Mouse (Mus musculus) heart, embryonic 12.5 days (tissue): ENCODE results near the gene Fam3c. TPM values are rescaled to one million over a fixed set of nuclear protein-coding genes. Genes with fewer than 3 reads are reported as not detected.

Experiments used
- ATAC-seq: fragments of 200-750 bp; cut with Nextera tagmentation; 2 replicates; pipeline ENCODE4 v1.8.0; 2017; ENCODE audit warnings: moderate TSS enrichment, moderate library complexity; ENCODE audit not compliant: insufficient number of reproducible peaks, low FRiP score
- H3K27ac ChIP-seq: fragments of 300-500 bp; sonication (generic); 2 replicates; pipeline ENCODE4 v1.5.1; 2016; ENCODE audit warnings: mild to moderate bottlenecking, moderate library complexity; ENCODE audit not compliant: poor library complexity, severe bottlenecking
- H3K27me3 ChIP-seq: fragments of 300-500 bp; sonication (generic); replicated peaks from 2 replicates; pipeline ENCODE4 v1.6.1; 2016; ENCODE audit warnings: mild to moderate bottlenecking, moderate library complexity
- H3K36me3 ChIP-seq: fragments of 300-500 bp; sonication (generic); 2 replicates; pipeline ENCODE4 v1.6.1; 2016; ENCODE audit warnings: mild to moderate bottlenecking, moderate library complexity
- H3K4me1 ChIP-seq: fragments of 300-500 bp; sonication (generic); replicated peaks from 2 replicates; pipeline ENCODE4 v1.6.1; 2016; ENCODE audit warnings: mild to moderate bottlenecking
- H3K4me2 ChIP-seq: fragments of 300-500 bp; sonication (generic); 2 replicates; pipeline ENCODE4 v1.6.1; 2016; ENCODE audit warnings: mild to moderate bottlenecking, moderate library complexity
- H3K4me3 ChIP-seq: fragments of 300-500 bp; sonication (generic); 2 replicates; pipeline ENCODE4 v1.5.1; 2016; ENCODE audit warnings: mild to moderate bottlenecking
- H3K9ac ChIP-seq: fragments of 300-500 bp; sonication (generic); 2 replicates; pipeline ENCODE4 v1.6.1; 2016; ENCODE audit warnings: mild to moderate bottlenecking, moderate library complexity
- H3K9me3 ChIP-seq: fragments of 300-500 bp; sonication (generic); replicated peaks from 2 replicates; pipeline ENCODE4 v1.6.1; 2016; ENCODE audit warnings: mild to moderate bottlenecking, moderate library complexity
- WGBS: fragments of 180-500 bp; shearing (Covaris S2); methylation state at CpG from one replicate; pipeline ENCODE4 v1.1.7; 2016; 5-methylcytosine and 5-hydroxymethylcytosine counted together
- polyA plus RNA-seq: library from polyadenylated mRNA; unstranded; fragments of >200 nt; fragmentation: Nextera tagmentation; extraction: Ambion mirVana; gene quantifications from 2 replicates; pipeline ENCODE4 v1.2.1, GENCODE M21; 2016

Gene Fam3c
- polyA plus RNA-seq, 1 experiment from 2014 or later: 56.2 TPM

GRCm38 (mm10) chr6:22351551-22351950 lies 4.5 kb downstream of the Fam3c start:
- H3K9ac ChIP-seq: no peak overlapping the region
- no peak overlapping the region for H3K27ac ChIP-seq
- H3K4me1 ChIP-seq: peaks cover 42% of the 10 kb centered on the region
- no peaks in the 10 kb centered on the region for H3K36me3 ChIP-seq
- no peaks in the 10 kb centered on the region for H3K9me3 ChIP-seq
- no peak overlapping the region for H3K4me2 ChIP-seq
- no peaks in the 10 kb centered on the region for H3K27me3 ChIP-seq
- ATAC-seq: no peak
- no peak overlapping the region for H3K4me3 ChIP-seq
- WGBS: 69% methylated on average over 9 of the region's 9 CpGs

GRCm38 (mm10) chr6:22350239-22350571 lies 5.8 kb downstream of the Fam3c start:
- Histone ChIP-seq H3K36me3 (no peaks in the 10 kb centered on the region), H3K9ac (no peak overlapping the region), H3K9me3 (no peaks in the 10 kb centered on the region), H3K4me1 (peaks cover 45% of the 10 kb centered on the region), H3K27ac (no peak overlapping the region), H3K4me3 (no peak overlapping the region), H3K4me2 (no peak overlapping the region), H3K27me3 (no peaks in the 10 kb centered on the region)
- ATAC-seq: no peak
- WGBS: 35% methylated on average over 4 of the region's 4 CpGs

- Histone ChIP-seq H3K9me3 (no peaks in the 10 kb centered on the region), H3K27me3 (no peaks in the 10 kb centered on the region), H3K27ac (0 out of 2 replicates have a peak overlapping the region, but pooled peaks have one; percentile 6), H3K4me3 (no peak overlapping the region), H3K4me1 (peaks cover 46% of the 10 kb centered on the region), H3K36me3 (no peaks in the 10 kb centered on the region), H3K4me2 (no peak overlapping the region), H3K9ac (no peak overlapping the region)
- no peak for ATAC-seq
- WGBS: 68% methylated on average over 11 of the region's 11 CpGs
Measured at GRCm38 (mm10) chr6:22349531-22350238, 6.4 kb downstream of the Fam3c start.

- Histone ChIP-seq H3K27me3 (no peaks in the 10 kb centered on the region), H3K4me2 (no peak overlapping the region), H3K9ac (no peak overlapping the region), H3K9me3 (no peaks in the 10 kb centered on the region), H3K4me3 (no peak overlapping the region), H3K36me3 (no peaks in the 10 kb centered on the region), H3K27ac (no peak overlapping the region), H3K4me1 (peaks cover 47% of the 10 kb centered on the region)
- 95% methylated on average over 3 of the region's 3 CpGs for WGBS
- ATAC-seq: no peak
Measured at GRCm38 (mm10) chr6:22348975-22349374, 7.1 kb downstream of the Fam3c start.

GRCm38 (mm10) chr6:22348130-22348529 lies 7.9 kb downstream of the Fam3c start:
- no peaks in the 10 kb centered on the region for H3K36me3 ChIP-seq
- H3K27me3 ChIP-seq: no peaks in the 10 kb centered on the region
- H3K9me3 ChIP-seq: no peaks in the 10 kb centered on the region
- H3K9ac ChIP-seq: no peak overlapping the region
- H3K4me1 ChIP-seq: peaks cover 50% of the 10 kb centered on the region
- H3K4me2 ChIP-seq: no peak overlapping the region
- H3K4me3 ChIP-seq: no peak overlapping the region
- H3K27ac ChIP-seq: peak overlapping the region; percentile 8; the same call in 1 of the 2 replicates
- no peak for ATAC-seq
- WGBS: 72% methylated on average over 4 of the region's 4 CpGs

- ATAC-seq: no peak
- 61% methylated on average over 8 of the region's 8 CpGs for WGBS
Measured at GRCm38 (mm10) chr6:22347132-22347902, 8.7 kb downstream of the Fam3c start.

GRCm38 (mm10) chr6:22344443-22344842 lies 11.6 kb downstream of the Fam3c start:
- H3K4me2 ChIP-seq: peak overlapping the region; percentile 9; the same call in 1 of the 2 replicates

More at GRCm38 (mm10) chr6:22347132-22347902, 8.7 kb downstream of the Fam3c start:
- peak overlapping the region; percentile 17; the same call in 1 of the 2 replicates for H3K9ac ChIP-seq
- no peak overlapping the region for H3K4me3 ChIP-seq
- H3K36me3 ChIP-seq: no peaks in the 10 kb centered on the region
- no peaks in the 10 kb centered on the region for H3K9me3 ChIP-seq
- H3K27me3 ChIP-seq: no peaks in the 10 kb centered on the region
- no peak overlapping the region; the same call in 1 of the 2 replicates for H3K27ac ChIP-seq
- no peak overlapping the region for H3K4me2 ChIP-seq
- H3K4me1 ChIP-seq: peaks cover 50% of the 10 kb centered on the region

GRCm38 (mm10) chr6:22343706-22344105 lies 12.3 kb downstream of the Fam3c start:
- no peaks in the 10 kb centered on the region for H3K27me3 ChIP-seq
- ATAC-seq: no peak
- no peak overlapping the region for H3K27ac ChIP-seq
- H3K9me3 ChIP-seq: no peaks in the 10 kb centered on the region
- peaks cover 11% of the 10 kb centered on the region for H3K36me3 ChIP-seq
- H3K4me3 ChIP-seq: no peak overlapping the region
- no peak overlapping the region for H3K4me2 ChIP-seq
- no peak overlapping the region for H3K9ac ChIP-seq
- 87% methylated on average over 6 of the region's 6 CpGs for WGBS
- peaks cover 33% of the 10 kb centered on the region for H3K4me1 ChIP-seq

More at GRCm38 (mm10) chr6:22344443-22344842, 11.6 kb downstream of the Fam3c start:
- Histone ChIP-seq H3K36me3 (peaks cover 8% of the 10 kb centered on the region; the same call in 1 of the 2 replicates), H3K4me1 (peaks cover 35% of the 10 kb centered on the region), H3K9me3 (no peaks in the 10 kb centered on the region), H3K9ac (no peak overlapping the region), H3K27ac (peak overlapping the region; percentile 61), H3K4me3 (no peak overlapping the region), H3K27me3 (no peaks in the 10 kb centered on the region)
- ATAC-seq: peak; percentile 49; the same call in 1 of the 2 replicates
- WGBS: 32% methylated on average over 6 of the region's 6 CpGs

- no peaks in the 10 kb centered on the region for H3K27me3 ChIP-seq
- H3K4me1 ChIP-seq: peaks cover 33% of the 10 kb centered on the region
- H3K27ac ChIP-seq: no peak overlapping the region
- no peak overlapping the region for H3K4me2 ChIP-seq
- no peak for ATAC-seq
- WGBS: 86% methylated on average over 3 of the region's 3 CpGs
- peaks cover 14% of the 10 kb centered on the region for H3K36me3 ChIP-seq
- no peaks in the 10 kb centered on the region for H3K9me3 ChIP-seq
- no peak overlapping the region for H3K4me3 ChIP-seq
- no peak overlapping the region for H3K9ac ChIP-seq
Measured at GRCm38 (mm10) chr6:22343292-22343691, 12.8 kb downstream of the Fam3c start.

GRCm38 (mm10) chr6:22340779-22341178 lies 15.3 kb downstream of the Fam3c start:
- WGBS: 94% methylated on average over 14 of the region's 14 CpGs
- H3K4me1 ChIP-seq: peaks cover 16% of the 10 kb centered on the region
- no peak overlapping the region for H3K27ac ChIP-seq
- no peak overlapping the region for H3K4me2 ChIP-seq
- peaks cover 23% of the 10 kb centered on the region for H3K36me3 ChIP-seq
- H3K9me3 ChIP-seq: no peaks in the 10 kb centered on the region
- H3K27me3 ChIP-seq: no peaks in the 10 kb centered on the region
- no peak overlapping the region for H3K4me3 ChIP-seq
- H3K9ac ChIP-seq: no peak overlapping the region
- ATAC-seq: no peak

GRCm38 (mm10) chr6:22339763-22340542 lies 16.1 kb downstream of the Fam3c start:
- Histone ChIP-seq H3K27me3 (no peaks in the 10 kb centered on the region), H3K4me2 (no peak overlapping the region), H3K4me1 (peaks cover 14% of the 10 kb centered on the region), H3K27ac (no peak overlapping the region), H3K36me3 (peaks cover 23% of the 10 kb centered on the region), H3K9me3 (no peaks in the 10 kb centered on the region), H3K4me3 (no peak overlapping the region), H3K9ac (no peak overlapping the region)
- 78% methylated on average over 15 of the region's 15 CpGs for WGBS
- no peak for ATAC-seq
